Mouse (Mus musculus) cerebellum, adult 2 months (tissue): ENCODE measurements around the gene Dctn2.

Source experiments
- CTCF ChIP-seq: fragments of 200-500 bp; IDR thresholded peaks from 2 replicates; pipeline ENCODE4 v1.5.1; 2011; ENCODE audit warnings: low read depth, mild to moderate bottlenecking, control low read depth, low read length, moderate library complexity, borderline replicate concordance; ENCODE audit not compliant: insufficient read depth
- POLR2A ChIP-seq: fragments of 200-500 bp; IDR thresholded peaks from 2 replicates; pipeline ENCODE4 v1.6.1; 2011; ENCODE audit warnings: low read length, control low read depth, borderline replicate concordance; ENCODE audit not compliant: insufficient read depth

DNA sequence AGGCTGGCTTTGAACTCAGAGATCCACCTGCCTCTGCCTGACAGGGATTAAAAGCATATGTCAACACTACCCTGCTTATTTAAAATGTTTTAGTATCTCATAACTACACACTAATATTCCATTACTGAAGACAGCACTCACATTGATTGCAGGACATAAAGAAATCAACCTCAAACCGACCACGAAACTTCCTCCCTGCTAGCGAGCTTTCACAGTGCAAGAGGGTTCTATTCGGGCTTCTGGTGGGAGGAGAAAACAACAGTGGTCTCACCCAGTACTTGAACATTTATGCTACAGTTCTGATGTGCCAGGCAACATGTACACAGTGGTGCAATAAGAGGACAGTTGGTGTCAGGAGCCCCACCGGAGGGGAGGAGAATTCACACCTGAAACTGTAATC, 15.4 kb upstream of the Dctn2 start:
- TF ChIP-seq POLR2A (no peak), CTCF (no peak)
